Mouse (Mus musculus): Measurements from ENCODE around the gene Itga8. TPM values are rescaled to one million over a fixed set of nuclear protein-coding genes. Genes with fewer than 3 reads are reported as not detected.

Itga8 gene
- polyA plus RNA-seq, 1 experiment from 2014 or later, result 17.7 TPM

GRCm38 (mm10) chr2:12221671-12222070, 80.1 kb downstream of the Itga8 start:
- WGBS, result 44% methylated on average over 2 of the region's 2 CpGs
- Histone ChIP-seq H3K4me2 (replicated peaks) (no peak overlapping the region), H3K27me3 (no peaks in the 10 kb centered on the region), H3K9me3 (no peaks in the 10 kb centered on the region), H3K27ac (no peak overlapping the region), H3K9ac (no peak overlapping the region), H3K4me3 (no peak overlapping the region), H3K36me3 (peaks cover 5% of the 10 kb centered on the region; the same call in 1 of the 2 replicates), H3K4me1 (peaks cover 30% of the 10 kb centered on the region)
- peak; percentile 79 for ATAC-seq (ENCODE audit: low FRiP score, low read depth)

- Histone ChIP-seq H3K9me3 (no peaks in the 10 kb centered on the region), H3K4me1 (peaks cover 29% of the 10 kb centered on the region), H3K27ac (peak overlapping the region; percentile 44; the same call in 1 of the 2 replicates), H3K36me3 (peaks cover 5% of the 10 kb centered on the region), H3K27me3 (0 out of 2 replicates have a peak, but pooled peaks cover 5% of the 10 kb centered on the region), H3K4me2 (replicated peaks) (peak overlapping the region; percentile 19), H3K4me3 (no peak overlapping the region), H3K9ac (no peak overlapping the region)
- ATAC-seq (ENCODE audit: low FRiP score, low read depth), result peak; percentile 66
- 18% methylated on average over 4 of the region's 4 CpGs for WGBS
Observed at GRCm38 (mm10) chr2:12213464-12213790, 88.3 kb downstream of the Itga8 start.

GRCm38 (mm10) chr2:12212662-12213463, 88.9 kb downstream of the Itga8 start:
- 14% methylated on average over 3 of the region's 3 CpGs for WGBS
- peaks cover 29% of the 10 kb centered on the region for H3K4me1 ChIP-seq
- H3K27ac ChIP-seq, result peak overlapping the region; percentile 70
- H3K9me3 ChIP-seq, result no peaks in the 10 kb centered on the region
- 0 out of 2 replicates have a peak, but pooled peaks cover 5% of the 10 kb centered on the region for H3K27me3 ChIP-seq
- peak overlapping the region; percentile 19 for H3K4me2 ChIP-seq (replicated peaks)
- H3K9ac ChIP-seq, result no peak overlapping the region
- H3K4me3 ChIP-seq, result no peak overlapping the region
- peaks cover 5% of the 10 kb centered on the region for H3K36me3 ChIP-seq
- peak; percentile 85 for ATAC-seq (ENCODE audit: low FRiP score, low read depth)

- 72% methylated on average over 6 of the region's 6 CpGs for WGBS
Observed at GRCm38 (mm10) chr2:12208142-12208541, 93.6 kb downstream of the Itga8 start.

GRCm38 (mm10) chr2:12206353-12206752, 95.4 kb downstream of the Itga8 start:
- peaks cover 4% of the 10 kb centered on the region; the same call in 1 of the 2 replicates for H3K36me3 ChIP-seq
- peaks cover 5% of the 10 kb centered on the region; the same call in 1 of the 2 replicates for H3K4me1 ChIP-seq
- no peak overlapping the region for H3K4me2 ChIP-seq (replicated peaks)
- no peak overlapping the region for H3K4me3 ChIP-seq
- H3K9me3 ChIP-seq, result no peaks in the 10 kb centered on the region
- no peak overlapping the region for H3K27ac ChIP-seq
- ATAC-seq (ENCODE audit: low FRiP score, low read depth), result no peak
- no peak overlapping the region for H3K9ac ChIP-seq
- peaks cover 9% of the 10 kb centered on the region; the same call in 1 of the 2 replicates for H3K27me3 ChIP-seq
- WGBS, result 75% methylated on average over 5 of the region's 5 CpGs

More at GRCm38 (mm10) chr2:12208142-12208541, 93.6 kb downstream of the Itga8 start:
- no peak for ATAC-seq (ENCODE audit: low FRiP score, low read depth)
- H3K27me3 ChIP-seq, result peaks cover 9% of the 10 kb centered on the region; the same call in 1 of the 2 replicates
- H3K27ac ChIP-seq, result no peak overlapping the region
- no peak overlapping the region for H3K4me2 ChIP-seq (replicated peaks)
- H3K4me3 ChIP-seq, result no peak overlapping the region
- no peak overlapping the region for H3K9ac ChIP-seq
- peaks cover 20% of the 10 kb centered on the region for H3K4me1 ChIP-seq
- H3K36me3 ChIP-seq, result peaks cover 4% of the 10 kb centered on the region; the same call in 1 of the 2 replicates
- no peaks in the 10 kb centered on the region for H3K9me3 ChIP-seq

- no peak for ATAC-seq (ENCODE audit: low FRiP score, low read depth)
- H3K4me2 ChIP-seq (replicated peaks), result no peak overlapping the region
- H3K27ac ChIP-seq, result no peak overlapping the region
- H3K27me3 ChIP-seq, result peaks cover 9% of the 10 kb centered on the region; the same call in 1 of the 2 replicates
- peaks cover 3% of the 10 kb centered on the region; the same call in 1 of the 2 replicates for H3K4me1 ChIP-seq
- peaks cover 4% of the 10 kb centered on the region; the same call in 1 of the 2 replicates for H3K36me3 ChIP-seq
- no peak overlapping the region for H3K9ac ChIP-seq
- 48% methylated on average over 5 of the region's 5 CpGs for WGBS
- H3K4me3 ChIP-seq, result no peak overlapping the region
- no peaks in the 10 kb centered on the region for H3K9me3 ChIP-seq
Observed at GRCm38 (mm10) chr2:12205875-12206274, 95.8 kb downstream of the Itga8 start.

GRCm38 (mm10) chr2:12203231-12203630, 98.5 kb downstream of the Itga8 start:
- H3K4me2 ChIP-seq (replicated peaks), result no peak overlapping the region
- ATAC-seq (ENCODE audit: low FRiP score, low read depth), result no peak
- peaks cover 4% of the 10 kb centered on the region; the same call in 1 of the 2 replicates for H3K27me3 ChIP-seq
- H3K4me3 ChIP-seq, result no peak overlapping the region
- WGBS, result 89% methylated on average over 10 of the region's 10 CpGs
- peaks cover 9% of the 10 kb centered on the region for H3K4me1 ChIP-seq
- H3K27ac ChIP-seq, result no peak overlapping the region
- no peak overlapping the region for H3K9ac ChIP-seq
- no peaks in the 10 kb centered on the region for H3K9me3 ChIP-seq
- H3K36me3 ChIP-seq, result peaks cover 4% of the 10 kb centered on the region; the same call in 1 of the 2 replicates

GRCm38 (mm10) chr2:12198699-12199098, 103.0 kb downstream of the Itga8 start:
- Histone ChIP-seq H3K4me3 (no peak overlapping the region), H3K27ac (peak overlapping the region; percentile 70; the same call in 1 of the 2 replicates), H3K27me3 (peaks cover 11% of the 10 kb centered on the region; the same call in 1 of the 2 replicates), H3K4me1 (peaks cover 13% of the 10 kb centered on the region), H3K36me3 (0 out of 2 replicates have a peak, but pooled peaks cover 3% of the 10 kb centered on the region), H3K4me2 (replicated peaks) (peak overlapping the region; percentile 21; the same call in 1 of the 2 replicates), H3K9ac (no peak overlapping the region), H3K9me3 (no peaks in the 10 kb centered on the region)
- peak; percentile 94 for ATAC-seq (ENCODE audit: low FRiP score, low read depth)
- WGBS, result 18% methylated on average over 7 of the region's 7 CpGs

- 51% methylated on average over 3 of the region's 3 CpGs for WGBS
- peak; percentile 69 for ATAC-seq (ENCODE audit: low FRiP score, low read depth)
- Histone ChIP-seq H3K9me3 (no peaks in the 10 kb centered on the region), H3K9ac (no peak overlapping the region), H3K4me2 (replicated peaks) (no peak overlapping the region), H3K36me3 (0 out of 2 replicates have a peak, but pooled peaks cover 3% of the 10 kb centered on the region), H3K4me3 (no peak overlapping the region), H3K27ac (0 out of 2 replicates have a peak overlapping the region, but pooled peaks have one; percentile 3), H3K27me3 (peaks cover 11% of the 10 kb centered on the region; the same call in 1 of the 2 replicates), H3K4me1 (peaks cover 13% of the 10 kb centered on the region)
Observed at GRCm38 (mm10) chr2:12198214-12198613, 103.5 kb downstream of the Itga8 start.

- no peak overlapping the region for H3K9ac ChIP-seq
- no peaks in the 10 kb centered on the region for H3K9me3 ChIP-seq
- H3K27me3 ChIP-seq, result peaks cover 11% of the 10 kb centered on the region; the same call in 1 of the 2 replicates
- 87% methylated on average over 4 of the region's 4 CpGs for WGBS
- peaks cover 13% of the 10 kb centered on the region for H3K4me1 ChIP-seq
- H3K36me3 ChIP-seq, result 0 out of 2 replicates have a peak, but pooled peaks cover 3% of the 10 kb centered on the region
- H3K4me2 ChIP-seq (replicated peaks), result no peak overlapping the region
- ATAC-seq (ENCODE audit: low FRiP score, low read depth), result no peak
- H3K4me3 ChIP-seq, result no peak overlapping the region
- no peak overlapping the region for H3K27ac ChIP-seq
Observed at GRCm38 (mm10) chr2:12197711-12198110, 104.0 kb downstream of the Itga8 start.

- ATAC-seq (ENCODE audit: low FRiP score, low read depth), result no peak
- Histone ChIP-seq H3K9ac (no peak overlapping the region), H3K9me3 (no peaks in the 10 kb centered on the region), H3K4me2 (replicated peaks) (no peak overlapping the region), H3K4me1 (0 out of 2 replicates have a peak, but pooled peaks cover 10% of the 10 kb centered on the region), H3K27ac (no peak overlapping the region), H3K27me3 (peaks cover 13% of the 10 kb centered on the region; the same call in 1 of the 2 replicates), H3K4me3 (no peak overlapping the region), H3K36me3 (no peaks in the 10 kb centered on the region; the same call in 1 of the 2 replicates)
- 35% methylated on average over 6 of the region's 6 CpGs for WGBS
Observed at GRCm38 (mm10) chr2:12189026-12189425, 112.7 kb downstream of the Itga8 start.

GRCm38 (mm10) chr2:12187646-12188045, 114.1 kb downstream of the Itga8 start:
- H3K9ac ChIP-seq, result no peak overlapping the region
- H3K4me2 ChIP-seq (replicated peaks), result no peak overlapping the region
- no peak overlapping the region for H3K4me3 ChIP-seq
- no peak for ATAC-seq (ENCODE audit: low FRiP score, low read depth)
- no peaks in the 10 kb centered on the region for H3K9me3 ChIP-seq
- H3K27ac ChIP-seq, result no peak overlapping the region
- WGBS, result 50% methylated on average over 5 of the region's 5 CpGs
- H3K4me1 ChIP-seq, result peaks cover 10% of the 10 kb centered on the region
- 0 out of 2 replicates have a peak, but pooled peaks cover 11% of the 10 kb centered on the region for H3K27me3 ChIP-seq
- H3K36me3 ChIP-seq, result no peaks in the 10 kb centered on the region; the same call in 1 of the 2 replicates
